Mouse (Mus musculus) gastrocnemius, postnatal 14 days (tissue): Measurements from ENCODE around the gene Col6a2. TPM values are rescaled to one million over a fixed set of nuclear protein-coding genes. Genes with fewer than 3 reads are reported as not detected.

Experiments used
- DNase-seq: peaks from one replicate; pipeline ENCODE4 v3.0.0; 2021; ENCODE audit warnings: mixed read lengths
- intact Hi-C: fragments of 180-260 bp; cut with DNase I; formaldehyde crosslinking; loops from one replicate; pipeline ENCODE4 v1.15.1; 2025; ENCODE audit warnings: low total_unique reads
- total RNA-seq, 2 experiments: library from RNA; stranded (reverse); gene quantifications; 2 replicates each; pipeline ENCODE4 v1.2.3; 2021

The Col6a2 gene
- total RNA-seq, 2 experiments from 2014 or later = 236 to 279 TPM

GRCm38 (mm10) chr10:76641894-76642627, 18.6 kb upstream of the Col6a2 start:
- no peak for DNase-seq
- intact Hi-C loops = no loop called here

GRCm38 (mm10) chr10:76639952-76640351, 16.5 kb upstream of the Col6a2 start:
- intact Hi-C loops = no loop called here
- DNase-seq = no peak

- intact Hi-C loops = no loop called here
- DNase-seq = no peak
These were observed 13.2 kb upstream of the Col6a2 start for GRCm38 (mm10) chr10:76636601-76637000.

- intact Hi-C loops = no loop called here
- DNase-seq = peak; percentile 60
These were observed 12.6 kb upstream of the Col6a2 start for GRCm38 (mm10) chr10:76636026-76636425.

GRCm38 (mm10) chr10:76634584-76634983, 11.2 kb upstream of the Col6a2 start:
- no peak for DNase-seq
- intact Hi-C loops = no loop called here

- DNase-seq = no peak
These were observed 10.7 kb upstream of the Col6a2 start for GRCm38 (mm10) chr10:76634094-76634571.

GRCm38 (mm10) chr10:76632630-76633029, 9.2 kb upstream of the Col6a2 start:
- intact Hi-C loops = no loop called here
- DNase-seq = no peak

More at GRCm38 (mm10) chr10:76634094-76634571, 10.7 kb upstream of the Col6a2 start:
- intact Hi-C loops = no loop called here

GRCm38 (mm10) chr10:76630657-76631056, 7.2 kb upstream of the Col6a2 start:
- DNase-seq = no peak
- intact Hi-C loops = no loop called here

GRCm38 (mm10) chr10:76627714-76628113, 4.3 kb upstream of the Col6a2 start:
- intact Hi-C loops = no loop called here

GRCm38 (mm10) chr10:76624903-76625302, 1.5 kb upstream of the Col6a2 start:
- no peak for DNase-seq
- intact Hi-C loops = no loop called here

More at GRCm38 (mm10) chr10:76627714-76628113, 4.3 kb upstream of the Col6a2 start:
- no peak for DNase-seq

GRCm38 (mm10) chr10:76623734-76624133, 304 bp upstream of the Col6a2 start:
- intact Hi-C loops = loop anchor here (2.0 kb wide), 1 partner anchor 103 kb away; the partner anchor contains the start of gene Col6a1
- DNase-seq = no peak

GRCm38 (mm10) chr10:76622411-76622810, 1.0 kb downstream of the Col6a2 start:
- intact Hi-C loops = loop anchor here (2.0 kb wide), 1 partner anchor 104 kb away; the partner anchor contains the start of gene Col6a1

GRCm38 (mm10) chr10:76612473-76612872, 11.0 kb downstream of the Col6a2 start:
- no peak for DNase-seq
- intact Hi-C loops = no loop called here

More at GRCm38 (mm10) chr10:76622411-76622810, 1.0 kb downstream of the Col6a2 start:
- DNase-seq = no peak

- intact Hi-C loops = no loop called here
- peak; percentile 1 for DNase-seq
These were observed 20.7 kb downstream of the Col6a2 start for GRCm38 (mm10) chr10:76602690-76603089.

- DNase-seq = peak; percentile 12
- intact Hi-C loops = no loop called here
These were observed 27.1 kb downstream of the Col6a2 start for GRCm38 (mm10) chr10:76596338-76596737.

- DNase-seq = no peak
- intact Hi-C loops = no loop called here
These were observed 33.2 kb downstream of the Col6a2 start for GRCm38 (mm10) chr10:76590197-76590596.

- intact Hi-C loops = no loop called here
- DNase-seq = no peak
These were observed 37.2 kb downstream of the Col6a2 start for GRCm38 (mm10) chr10:76586190-76586589.

- DNase-seq = no peak
- intact Hi-C loops = no loop called here
These were observed 39.3 kb downstream of the Col6a2 start for GRCm38 (mm10) chr10:76584138-76584537.

GRCm38 (mm10) chr10:76576920-76577319, 46.5 kb downstream of the Col6a2 start:
- intact Hi-C loops = no loop called here
- peak; percentile 2 for DNase-seq

- intact Hi-C loops = no loop called here
- no peak for DNase-seq
These were observed 48.1 kb downstream of the Col6a2 start, which contains the start of gene Ftcd for GRCm38 (mm10) chr10:76575374-76575773. TSS of gene Ftcd (plus strand) at chr10:76575648.

- DNase-seq = no peak
- intact Hi-C loops = no loop called here
These were observed 51.3 kb downstream of the Col6a2 start for GRCm38 (mm10) chr10:76572151-76572550.
